Mouse (Mus musculus) hindbrain, embryonic 15.5 days (tissue): ENCODE data around the gene Vps52. TPM values are rescaled to one million over a fixed set of nuclear protein-coding genes. Genes with fewer than 3 reads are reported as not detected.
"Not testable (repeated sequence)": the region's sequence is repeated elsewhere in the genome, so short reads cannot be mapped to it uniquely, and the experiment has no call there.

Experiments used
- ATAC-seq: fragments of 200-750 bp; cut with Nextera tagmentation; 2 replicates; pipeline ENCODE4 v1.8.0; 2017; ENCODE audit warnings: low read depth, moderate number of reproducible peaks, moderate TSS enrichment; ENCODE audit not compliant: low FRiP score
- H3K27ac ChIP-seq: fragments of 300-500 bp; sonication (generic); replicated peaks from 2 replicates; pipeline ENCODE4 v1.5.1; 2015; ENCODE audit warnings: mild to moderate bottlenecking, inconsistent platforms
- H3K27me3 ChIP-seq: fragments of 300-500 bp; sonication (generic); 2 replicates; pipeline ENCODE4 v1.6.1; 2015; ENCODE audit warnings: control low read depth, inconsistent platforms
- H3K36me3 ChIP-seq: fragments of 300-500 bp; sonication (generic); 2 replicates; pipeline ENCODE4 v1.6.1; 2015; ENCODE audit warnings: control low read depth, inconsistent platforms
- H3K4me1 ChIP-seq: fragments of 300-500 bp; sonication (generic); replicated peaks from 2 replicates; pipeline ENCODE4 v1.6.1; 2015; ENCODE audit warnings: control low read depth, inconsistent platforms
- H3K4me2 ChIP-seq: fragments of 300-500 bp; sonication (generic); 2 replicates; pipeline ENCODE4 v1.6.1; 2015; ENCODE audit warnings: moderate library complexity, mild to moderate bottlenecking, inconsistent platforms
- H3K4me3 ChIP-seq: fragments of 300-500 bp; sonication (generic); 2 replicates; pipeline ENCODE4 v1.5.1; 2015; ENCODE audit warnings: mild to moderate bottlenecking, inconsistent platforms
- H3K9ac ChIP-seq: fragments of 300-500 bp; sonication (generic); 2 replicates; pipeline ENCODE4 v1.6.1; 2015; ENCODE audit warnings: inconsistent platforms
- H3K9me3 ChIP-seq: fragments of 300-500 bp; sonication (generic); 2 replicates; pipeline ENCODE4 v1.6.1; 2016; ENCODE audit warnings: control low read depth, inconsistent platforms
- WGBS: fragments of 180-500 bp; shearing (Covaris S2); methylation state at CpG from one replicate; pipeline ENCODE4 v1.1.7; 2015; 5-methylcytosine and 5-hydroxymethylcytosine counted together
- polyA plus RNA-seq: library from polyadenylated mRNA; unstranded; fragments of >200 nt; fragmentation: Nextera tagmentation; extraction: Ambion mirVana; gene quantifications from 2 replicates; pipeline ENCODE4 v1.2.1, GENCODE M21; 2015

The Vps52 gene
- polyA plus RNA-seq, 1 experiment from 2014 or later = 74.8 TPM

DNA sequence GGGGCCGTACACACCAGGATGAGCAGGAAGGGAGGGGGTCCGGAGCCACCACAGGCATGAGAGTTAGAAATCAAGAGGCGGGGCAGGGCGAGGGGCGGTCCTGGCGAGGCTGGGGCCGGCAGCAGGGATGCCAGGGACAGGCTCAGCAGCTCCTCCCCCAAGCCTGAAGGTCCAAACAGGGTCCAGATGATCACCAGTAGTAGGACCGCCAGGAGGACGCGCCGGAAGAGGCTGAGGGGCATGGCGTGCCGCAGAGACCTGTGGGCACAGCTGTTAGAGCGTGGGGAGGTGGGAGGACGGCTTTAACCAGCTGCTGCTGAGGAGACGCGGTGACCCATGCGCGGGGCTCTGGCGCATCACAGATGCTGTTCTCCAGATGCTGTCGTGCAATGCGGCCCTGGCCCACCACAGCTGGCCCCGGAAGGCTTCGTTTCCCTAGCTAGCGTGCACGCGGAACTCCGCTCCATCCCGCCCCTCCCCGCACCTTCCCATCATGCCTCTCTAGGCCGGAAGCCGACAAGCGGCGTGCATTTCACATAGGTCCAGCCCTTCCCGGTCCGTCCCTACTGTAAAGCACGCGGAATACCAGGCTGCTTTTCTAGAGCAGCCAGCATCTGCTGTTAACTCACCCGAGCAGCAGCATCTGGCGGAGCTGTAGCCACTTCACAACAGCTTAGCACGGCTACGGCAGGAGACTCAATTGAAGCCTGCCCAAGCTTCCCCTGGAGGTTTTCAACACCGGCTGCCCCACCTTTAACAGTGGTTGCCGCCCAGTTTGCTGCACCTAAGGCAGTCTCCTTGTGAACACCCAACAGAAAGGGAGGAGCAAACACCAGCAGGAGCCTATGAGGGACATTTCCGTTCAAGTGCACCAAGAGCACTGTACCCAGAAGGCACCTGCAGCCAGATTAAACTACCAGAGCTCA, 4.3 kb upstream of the Vps52 start, which contains the start of gene B3galt4:
Gene B3galt4, minus strand, starts transcription at position 468 of the 926 bp plus-strand sequence.
- WGBS = under 1% methylated on average over 43 of the region's 45 CpGs
- H3K36me3 ChIP-seq = peaks cover 40% of the 10 kb centered on the region

DNA sequence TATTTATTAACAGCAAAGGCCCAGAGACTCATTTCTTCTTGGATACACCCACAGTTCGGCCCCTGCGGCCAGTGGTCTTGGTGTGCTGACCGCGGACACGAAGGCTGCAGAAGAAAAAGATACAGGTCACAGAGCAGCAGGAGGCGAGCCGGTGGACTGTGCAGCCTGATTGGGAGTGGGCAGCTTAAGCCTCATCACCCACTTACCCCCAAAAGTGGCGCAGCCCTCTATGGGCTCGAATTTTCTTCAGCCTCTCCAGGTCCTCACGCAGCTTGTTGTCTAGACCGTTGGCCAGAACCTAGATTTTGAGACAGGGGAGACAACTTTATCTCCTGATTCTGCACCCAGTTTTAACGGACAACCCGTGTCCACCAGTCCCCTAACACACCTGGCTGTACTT, 3.6 kb upstream of the Vps52 start:
- peak overlapping the region; percentile 91; the same call in 1 of the 2 replicates for H3K27ac ChIP-seq
- peaks cover 36% of the 10 kb centered on the region for H3K36me3 ChIP-seq
- ATAC-seq, H3K9me3 ChIP-seq, H3K27me3 ChIP-seq: not testable (repeated sequence)
- H3K9ac ChIP-seq = peak overlapping the region; percentile 61; the same call in 1 of the 2 replicates
- H3K4me3 ChIP-seq = peak overlapping the region; percentile 49
- WGBS = 79% methylated on average over 13 of the region's 13 CpGs
- peak overlapping the region; percentile 83 for H3K4me2 ChIP-seq
- peaks cover 69% of the 10 kb centered on the region for H3K4me1 ChIP-seq

More for the DNA sequence above, 4.3 kb upstream of the Vps52 start, which contains the start of gene B3galt4:
- H3K27me3 ChIP-seq = no peaks in the 10 kb centered on the region
- peak; percentile 79 for ATAC-seq
- H3K4me1 ChIP-seq = peaks cover 62% of the 10 kb centered on the region
- H3K27ac ChIP-seq = peak within 1 kb of the TSS; percentile 91
- H3K4me3 ChIP-seq = peak within 1 kb of the TSS; percentile 49
- H3K4me2 ChIP-seq = peak within 1 kb of the TSS; percentile 83
- peak within 1 kb of the TSS; percentile 61 for H3K9ac ChIP-seq
- H3K9me3 ChIP-seq = no peaks in the 10 kb centered on the region

DNA sequence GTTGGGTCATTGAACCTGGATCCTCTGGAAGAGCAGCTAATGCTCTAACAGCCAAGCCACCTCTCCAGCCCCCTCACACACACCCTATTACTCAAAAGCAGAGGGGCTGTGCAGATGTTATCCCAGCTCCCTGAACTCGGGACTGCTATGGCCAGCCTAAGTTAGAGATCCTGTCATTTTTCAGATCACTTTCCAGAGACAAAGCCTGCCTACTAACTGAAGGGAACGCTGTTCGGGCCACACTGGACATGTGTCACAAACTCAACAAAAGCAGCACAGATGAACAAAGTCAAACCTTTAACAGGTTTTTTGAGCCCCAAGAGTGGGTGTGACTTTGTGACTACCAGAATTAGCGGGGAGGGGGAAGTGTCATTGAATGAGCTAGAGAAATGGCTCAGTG, 2.7 kb upstream of the Vps52 start:
- H3K4me3 ChIP-seq = no peak overlapping the region
- no peak overlapping the region for H3K4me2 ChIP-seq
- peaks cover 30% of the 10 kb centered on the region for H3K36me3 ChIP-seq
- WGBS = 82% methylated on average over 4 of the region's 4 CpGs
- H3K4me1 ChIP-seq = peaks cover 70% of the 10 kb centered on the region
- no peaks in the 10 kb centered on the region for H3K9me3 ChIP-seq
- no peak for ATAC-seq
- H3K9ac ChIP-seq = no peak overlapping the region
- no peaks in the 10 kb centered on the region for H3K27me3 ChIP-seq
- H3K27ac ChIP-seq = no peak overlapping the region

DNA sequence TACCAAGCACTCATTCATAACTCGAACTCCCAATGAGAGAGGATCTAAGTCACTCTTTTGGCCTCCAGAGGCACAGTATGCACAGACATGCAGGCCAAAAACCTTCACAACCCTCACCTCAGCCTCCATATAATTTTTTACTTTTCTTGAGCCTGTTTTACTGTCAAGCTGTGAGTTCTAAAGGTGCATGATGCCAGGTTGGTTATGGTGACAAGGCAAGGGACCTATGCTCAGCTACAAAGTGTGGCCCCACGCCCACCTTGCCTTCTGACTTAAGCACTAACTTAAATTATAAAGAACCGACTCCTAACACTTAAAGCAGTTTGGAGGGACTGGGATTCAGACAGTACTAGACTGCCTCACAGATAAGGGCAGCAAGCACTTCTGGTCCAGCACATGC, 2.3 kb upstream of the Vps52 start:
- 86% methylated on average over 3 of the region's 3 CpGs for WGBS
- Histone ChIP-seq H3K4me1 (peaks cover 70% of the 10 kb centered on the region), H3K9me3 (no peaks in the 10 kb centered on the region), H3K4me2 (no peak overlapping the region), H3K27me3 (no peaks in the 10 kb centered on the region), H3K27ac (no peak overlapping the region), H3K9ac (no peak overlapping the region), H3K36me3 (peaks cover 27% of the 10 kb centered on the region), H3K4me3 (no peak overlapping the region)
- no peak for ATAC-seq

DNA sequence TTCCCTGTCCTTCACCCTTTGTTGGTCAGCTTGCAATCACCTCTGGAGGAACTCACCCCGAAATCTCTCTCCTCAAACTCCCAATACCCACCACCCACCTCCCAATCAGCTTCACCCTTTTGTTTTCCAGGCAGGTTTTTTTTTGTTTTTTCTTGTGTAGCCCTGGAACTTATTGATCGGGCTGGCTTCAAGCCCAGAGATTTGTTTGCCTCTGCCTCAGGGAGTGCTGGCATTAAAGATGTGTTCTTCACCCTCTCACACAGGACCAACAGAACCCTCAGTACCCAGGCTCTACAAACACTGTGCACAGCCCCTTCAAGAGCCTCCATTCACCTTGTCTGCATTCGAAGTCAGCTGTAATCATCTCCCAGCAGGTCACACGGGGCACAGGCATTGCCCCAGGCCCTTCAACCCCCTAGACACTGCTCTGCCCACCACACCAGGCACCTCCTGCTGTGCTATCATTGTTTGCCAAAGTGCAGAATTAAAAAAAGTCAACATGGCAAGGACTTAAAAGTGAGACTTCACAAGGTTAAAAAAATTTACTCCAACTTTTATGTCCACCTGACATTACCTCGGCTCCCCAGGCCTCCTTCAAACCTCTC, 1.5 kb upstream of the Vps52 start:
- H3K27ac ChIP-seq = 0 out of 2 replicates have a peak overlapping the region, but pooled peaks have one; percentile 87
- 31% methylated on average over 5 of the region's 5 CpGs for WGBS

DNA sequence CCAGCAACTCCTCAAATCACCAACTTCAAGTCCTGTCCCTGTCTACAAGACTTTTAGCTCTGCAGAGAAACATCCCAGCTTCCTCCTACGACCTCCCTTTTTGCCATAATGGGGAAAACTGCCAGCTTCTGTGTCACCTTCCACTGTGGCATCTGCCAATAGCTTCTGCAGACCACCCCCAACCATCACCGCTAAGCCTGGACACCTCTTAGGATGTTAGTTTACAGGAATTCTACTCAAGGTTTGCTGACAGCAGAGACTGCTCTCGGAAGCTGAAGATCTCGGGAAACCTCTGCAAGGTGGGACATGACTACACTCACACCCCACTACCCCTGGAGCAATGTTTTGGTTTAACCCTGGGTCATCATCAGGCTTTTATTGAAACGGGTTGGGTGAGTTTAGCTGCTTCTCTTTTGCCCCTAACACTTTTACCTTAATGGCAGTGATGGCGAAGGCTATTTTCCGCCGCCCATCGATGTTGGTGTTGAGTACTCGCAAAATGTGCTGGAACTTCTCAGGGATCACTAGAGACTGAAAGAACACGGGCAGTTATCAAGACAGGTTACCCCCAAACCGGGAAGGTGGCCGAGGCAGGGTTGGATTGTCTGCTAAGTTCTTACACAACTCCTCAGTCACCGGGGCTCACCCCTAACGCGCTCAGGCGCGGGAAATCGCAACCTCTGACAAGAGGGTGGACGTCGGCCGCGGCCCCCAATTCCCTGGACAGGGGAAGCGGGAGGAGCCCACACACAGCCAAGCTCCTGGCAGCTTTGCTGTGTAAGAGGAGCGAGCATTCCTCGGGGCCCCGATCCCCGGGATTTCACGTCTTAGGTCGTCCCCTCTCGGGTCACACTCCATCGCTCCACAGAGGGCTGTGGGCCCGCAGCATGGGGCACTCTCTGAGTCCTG, 712 bp upstream of the Vps52 start:
- Histone ChIP-seq H3K4me1 (peaks cover 57% of the 10 kb centered on the region), H3K4me2 (peak overlapping the region; percentile 86), H3K4me3 (peak overlapping the region; percentile 76), H3K27ac (peak overlapping the region; percentile 87), H3K9ac (peak overlapping the region; percentile 90), H3K36me3 (peaks cover 26% of the 10 kb centered on the region), H3K9me3 (no peaks in the 10 kb centered on the region), H3K27me3 (no peaks in the 10 kb centered on the region)
- WGBS = under 1% methylated on average over 33 of the region's 33 CpGs
- peak; percentile 49; the same call in 1 of the 2 replicates for ATAC-seq

More for the DNA sequence above, 1.5 kb upstream of the Vps52 start:
- peak overlapping the region; percentile 90 for H3K9ac ChIP-seq
- no peaks in the 10 kb centered on the region for H3K9me3 ChIP-seq
- H3K4me2 ChIP-seq = peak overlapping the region; percentile 86
- H3K27me3 ChIP-seq = no peaks in the 10 kb centered on the region
- H3K36me3 ChIP-seq = peaks cover 20% of the 10 kb centered on the region
- peak overlapping the region; percentile 76 for H3K4me3 ChIP-seq
- ATAC-seq = no peak
- peaks cover 65% of the 10 kb centered on the region for H3K4me1 ChIP-seq

DNA sequence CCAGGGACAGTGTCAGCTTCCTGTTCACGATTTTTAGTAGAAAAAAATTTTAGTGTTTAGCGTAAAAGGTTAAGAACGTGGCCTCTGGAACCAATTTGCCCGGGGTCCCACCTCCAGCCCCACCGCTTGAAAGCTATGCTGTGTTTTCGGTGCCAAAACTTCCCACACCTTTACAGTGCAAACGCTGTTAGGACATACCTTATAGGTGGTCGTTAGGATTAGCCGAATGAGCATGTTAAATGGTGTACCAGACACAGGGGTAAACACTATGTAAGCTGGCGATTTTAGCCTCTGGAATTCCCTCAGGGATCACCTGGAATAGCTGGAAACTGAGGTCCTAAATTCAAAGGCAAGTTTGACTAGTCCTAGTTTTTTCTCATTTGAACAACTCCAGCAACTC, 724 bp downstream of the Vps52 start:
- Histone ChIP-seq H3K9me3 (no peaks in the 10 kb centered on the region), H3K4me3 (peak overlapping the region; percentile 76), H3K27ac (peak overlapping the region; percentile 94), H3K4me1 (peaks cover 45% of the 10 kb centered on the region), H3K9ac (peak overlapping the region; percentile 79), H3K36me3 (peaks cover 33% of the 10 kb centered on the region), H3K27me3 (no peaks in the 10 kb centered on the region), H3K4me2 (peak overlapping the region; percentile 77)
- 9% methylated on average over 10 of the region's 10 CpGs for WGBS
- ATAC-seq = no peak

DNA sequence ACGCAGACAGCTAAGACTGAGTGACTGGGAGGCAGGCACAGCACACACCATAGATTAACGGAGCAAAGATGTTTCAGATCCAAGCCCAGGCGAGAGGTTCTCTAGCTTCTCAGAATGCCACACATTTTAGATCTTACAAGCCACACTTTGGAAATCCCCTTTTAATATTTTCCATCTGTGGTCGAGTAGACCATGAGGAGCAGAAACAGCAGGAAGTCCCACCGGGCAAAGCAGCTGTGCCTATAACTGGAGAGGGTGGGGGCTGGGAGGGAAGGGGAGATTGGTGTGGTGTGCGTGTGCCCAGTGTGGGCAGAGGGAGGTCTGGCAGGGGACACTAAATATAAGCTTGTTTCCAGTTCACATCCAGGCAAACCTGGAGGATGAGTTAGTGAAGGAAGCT, 1.9 kb downstream of the Vps52 start:
- Histone ChIP-seq H3K4me3 (no peak overlapping the region), H3K4me1 (peaks cover 34% of the 10 kb centered on the region), H3K27me3 (no peaks in the 10 kb centered on the region), H3K4me2 (no peak overlapping the region), H3K9me3 (no peaks in the 10 kb centered on the region), H3K27ac (no peak overlapping the region), H3K36me3 (peaks cover 31% of the 10 kb centered on the region), H3K9ac (no peak overlapping the region)
- WGBS = 88% methylated on average over 6 of the region's 6 CpGs
- ATAC-seq = no peak

DNA sequence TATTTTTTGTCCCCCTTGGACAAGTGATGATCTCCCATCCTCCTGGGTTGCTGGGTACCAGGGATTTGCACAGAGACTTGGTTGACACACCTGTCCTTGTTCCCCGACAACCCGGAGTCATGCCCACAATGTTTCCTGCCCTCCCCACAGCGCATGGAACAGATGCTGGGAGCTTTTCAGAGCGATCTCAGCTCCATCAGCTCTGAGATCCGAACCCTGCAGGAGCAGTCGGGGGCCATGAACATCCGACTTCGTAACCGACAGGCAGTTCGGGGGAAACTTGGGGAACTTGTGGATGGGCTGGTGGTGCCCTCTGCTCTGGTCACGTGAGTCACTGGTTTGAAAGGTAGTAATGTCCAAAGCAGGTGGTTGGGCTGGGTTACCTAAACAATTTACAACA, 2.8 kb downstream of the Vps52 start:
- Histone ChIP-seq H3K4me2 (no peak overlapping the region), H3K36me3 (peaks cover 31% of the 10 kb centered on the region), H3K9ac (no peak overlapping the region), H3K27ac (no peak overlapping the region), H3K27me3 (no peaks in the 10 kb centered on the region), H3K4me1 (peaks cover 24% of the 10 kb centered on the region), H3K9me3 (no peaks in the 10 kb centered on the region), H3K4me3 (no peak overlapping the region)
- no peak for ATAC-seq
- WGBS = 94% methylated on average over 11 of the region's 11 CpGs

DNA sequence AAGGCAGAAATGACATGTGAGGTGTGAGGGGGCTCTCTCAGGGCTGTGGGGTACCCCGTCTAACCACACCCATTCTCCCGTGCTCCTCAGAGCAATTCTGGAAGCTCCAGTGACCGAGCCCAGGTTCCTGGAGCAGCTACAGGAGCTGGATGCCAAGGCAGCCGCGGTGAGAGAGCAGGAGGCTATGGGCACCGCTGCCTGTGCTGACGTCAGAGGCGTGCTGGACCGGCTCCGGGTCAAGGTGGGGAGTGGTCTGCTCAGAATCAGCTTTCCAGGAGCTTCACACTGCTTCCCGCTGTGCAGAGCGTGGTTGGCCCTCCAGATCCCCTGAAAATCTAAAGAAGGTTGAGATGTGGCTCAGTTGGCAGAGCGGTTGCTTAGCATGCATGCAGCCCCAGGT, 3.5 kb downstream of the Vps52 start:
- peaks cover 17% of the 10 kb centered on the region for H3K4me1 ChIP-seq
- WGBS = 98% methylated on average over 13 of the region's 13 CpGs
- H3K27me3 ChIP-seq = no peaks in the 10 kb centered on the region
- no peak overlapping the region for H3K27ac ChIP-seq
- no peak overlapping the region for H3K4me3 ChIP-seq
- H3K9ac ChIP-seq = no peak overlapping the region
- no peak for ATAC-seq
- H3K9me3 ChIP-seq = no peaks in the 10 kb centered on the region
- H3K36me3 ChIP-seq = peaks cover 31% of the 10 kb centered on the region
- no peak overlapping the region for H3K4me2 ChIP-seq

DNA sequence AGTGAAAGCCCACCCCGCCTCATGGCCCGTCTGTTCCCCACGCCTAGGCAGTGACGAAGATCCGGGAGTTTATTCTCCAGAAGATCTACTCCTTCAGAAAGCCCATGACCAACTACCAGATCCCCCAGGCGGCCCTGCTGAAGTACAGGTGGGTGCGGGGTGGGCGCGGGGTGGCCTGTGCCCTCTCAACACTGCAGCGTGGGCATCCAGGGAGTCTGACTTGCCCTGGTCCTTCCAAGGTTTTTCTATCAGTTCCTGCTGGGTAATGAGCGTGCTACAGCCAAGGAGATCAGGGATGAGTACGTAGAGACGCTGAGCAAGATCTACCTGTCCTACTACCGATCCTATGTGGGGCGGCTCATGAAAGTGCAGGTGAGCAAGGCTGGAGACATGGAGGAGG, 4.3 kb downstream of the Vps52 start:
- Histone ChIP-seq H3K27ac (no peak overlapping the region), H3K4me3 (no peak overlapping the region), H3K4me1 (peaks cover 9% of the 10 kb centered on the region), H3K9ac (no peak overlapping the region), H3K27me3 (no peaks in the 10 kb centered on the region), H3K36me3 (peaks cover 33% of the 10 kb centered on the region), H3K9me3 (no peaks in the 10 kb centered on the region), H3K4me2 (no peak overlapping the region)
- WGBS = 93% methylated on average over 15 of the region's 15 CpGs
- ATAC-seq = no peak
